Mouse (Mus musculus): ENCODE data around the gene Eid2b. TPM values are rescaled to one million over a fixed set of nuclear protein-coding genes. Genes with fewer than 3 reads are reported as not detected.

The Eid2b gene
- polyA plus RNA-seq, 1 experiment from 2014 or later: 36.9 TPM

DNA sequence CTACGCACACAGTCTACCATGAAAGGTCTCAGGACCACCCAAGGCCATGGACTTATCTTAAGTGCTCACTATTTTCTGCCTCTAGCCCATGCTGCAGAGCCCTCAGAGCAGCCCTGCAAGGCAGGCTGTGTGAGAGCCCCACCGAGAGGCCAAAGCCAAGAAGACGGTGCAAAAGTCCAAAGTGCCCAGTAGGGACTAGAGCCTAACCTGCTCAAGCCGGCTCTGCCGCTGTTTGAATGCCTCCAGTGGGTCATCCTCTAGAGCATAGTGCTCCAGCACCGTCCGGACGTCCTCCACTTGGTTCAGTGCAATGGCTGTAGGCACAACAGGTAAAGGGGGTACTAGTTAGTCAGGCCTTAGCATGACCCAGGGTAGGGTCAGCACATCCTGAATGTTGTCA lies 28.7 kb downstream of the Eid2b start:
- H3K4me2 ChIP-seq: no peak overlapping the region
- no peak overlapping the region for H3K9ac ChIP-seq
- H3K4me1 ChIP-seq (replicated peaks): peaks cover 33% of the 10 kb centered on the region
- peaks cover 56% of the 10 kb centered on the region for H3K36me3 ChIP-seq
- H3K27ac ChIP-seq: no peak overlapping the region
- no peak for ATAC-seq (ENCODE audit: low FRiP score)
- no peak overlapping the region for H3K4me3 ChIP-seq
- no peaks in the 10 kb centered on the region for H3K9me3 ChIP-seq
- no peaks in the 10 kb centered on the region for H3K27me3 ChIP-seq
- 92% methylated on average over 8 of the region's 8 CpGs for WGBS

- H3K9ac ChIP-seq: peak overlapping the region; percentile 30; the same call in 1 of the 2 replicates
- no peaks in the 10 kb centered on the region for H3K9me3 ChIP-seq
- H3K4me3 ChIP-seq: no peak overlapping the region
- no peak for ATAC-seq (ENCODE audit: low FRiP score)
- H3K27ac ChIP-seq: no peak overlapping the region
- no peak overlapping the region for H3K4me2 ChIP-seq
- no peaks in the 10 kb centered on the region for H3K27me3 ChIP-seq
- H3K36me3 ChIP-seq: peaks cover 63% of the 10 kb centered on the region
- WGBS: 34% methylated on average over 9 of the region's 9 CpGs
- H3K4me1 ChIP-seq (replicated peaks): peaks cover 19% of the 10 kb centered on the region
Observed at GRCm38 (mm10) chr7:28309737-28310136, 32.2 kb downstream of the Eid2b start.

- H3K27ac ChIP-seq: peak overlapping the region; percentile 45
- peaks cover 19% of the 10 kb centered on the region for H3K4me1 ChIP-seq (replicated peaks)
- H3K27me3 ChIP-seq: no peaks in the 10 kb centered on the region
- peak overlapping the region; percentile 86 for H3K4me3 ChIP-seq
- H3K36me3 ChIP-seq: peaks cover 63% of the 10 kb centered on the region
- H3K9ac ChIP-seq: peak overlapping the region; percentile 93
- peak; percentile 67 for ATAC-seq (ENCODE audit: low FRiP score)
- 7% methylated on average over 35 of the region's 35 CpGs for WGBS
- H3K9me3 ChIP-seq: no peaks in the 10 kb centered on the region
- peak overlapping the region; percentile 89 for H3K4me2 ChIP-seq
Observed at GRCm38 (mm10) chr7:28311151-28311925, 33.8 kb downstream of the Eid2b start.

- peak; percentile 96 for ATAC-seq (ENCODE audit: low FRiP score)
- Histone ChIP-seq H3K9me3 (no peaks in the 10 kb centered on the region), H3K27ac (peak within 1 kb of the TSS; percentile 45), H3K9ac (peak within 1 kb of the TSS; percentile 93), H3K4me1 (replicated peaks) (peaks cover 19% of the 10 kb centered on the region), H3K4me3 (peak within 1 kb of the TSS; percentile 86), H3K27me3 (no peaks in the 10 kb centered on the region), H3K4me2 (peak within 1 kb of the TSS; percentile 89), H3K36me3 (peaks cover 63% of the 10 kb centered on the region)
- under 1% methylated on average over 44 of the region's 45 CpGs for WGBS
Observed at GRCm38 (mm10) chr7:28311926-28312543, 34.5 kb downstream of the Eid2b start, which contains the start of gene Timm50. TSS of gene Timm50 (minus strand) at chr7:28312072.

DNA sequence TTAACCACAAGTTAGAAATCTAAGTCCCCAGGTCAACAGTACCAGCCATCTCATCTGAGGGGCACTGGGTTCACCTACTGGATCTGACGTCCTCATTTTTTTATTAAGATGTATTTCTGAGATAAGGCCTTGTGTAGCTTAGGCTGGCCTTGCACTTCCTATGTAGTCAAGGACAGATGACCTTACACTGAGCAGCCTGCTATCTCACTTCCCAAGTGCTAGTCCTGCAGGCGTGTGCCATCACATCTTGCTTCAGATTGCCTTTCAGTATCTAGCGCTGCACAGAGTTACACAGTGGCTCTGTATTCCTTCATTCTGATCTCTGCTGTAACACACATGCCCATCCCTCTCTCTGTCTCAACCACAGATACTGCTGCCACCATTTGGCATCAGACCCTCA lies 40.5 kb downstream of the Eid2b start:
- H3K9me3 ChIP-seq: no peaks in the 10 kb centered on the region
- no peak overlapping the region for H3K27ac ChIP-seq
- no peak overlapping the region for H3K9ac ChIP-seq
- no peaks in the 10 kb centered on the region for H3K27me3 ChIP-seq
- H3K4me2 ChIP-seq: no peak overlapping the region
- ATAC-seq (ENCODE audit: low FRiP score): no peak
- 90% methylated on average over 3 of the region's 3 CpGs for WGBS
- H3K4me1 ChIP-seq (replicated peaks): no peaks in the 10 kb centered on the region
- peaks cover 91% of the 10 kb centered on the region for H3K36me3 ChIP-seq
- H3K4me3 ChIP-seq: no peak overlapping the region

GRCm38 (mm10) chr7:28318714-28319113 lies 41.2 kb downstream of the Eid2b start:
- Histone ChIP-seq H3K36me3 (peaks cover 98% of the 10 kb centered on the region), H3K9ac (no peak overlapping the region), H3K4me2 (no peak overlapping the region), H3K27me3 (no peaks in the 10 kb centered on the region), H3K9me3 (no peaks in the 10 kb centered on the region), H3K27ac (no peak overlapping the region), H3K4me1 (replicated peaks) (no peaks in the 10 kb centered on the region), H3K4me3 (no peak overlapping the region)
- WGBS: 99% methylated on average over 17 of the region's 17 CpGs
- no peak for ATAC-seq (ENCODE audit: low FRiP score)

DNA sequence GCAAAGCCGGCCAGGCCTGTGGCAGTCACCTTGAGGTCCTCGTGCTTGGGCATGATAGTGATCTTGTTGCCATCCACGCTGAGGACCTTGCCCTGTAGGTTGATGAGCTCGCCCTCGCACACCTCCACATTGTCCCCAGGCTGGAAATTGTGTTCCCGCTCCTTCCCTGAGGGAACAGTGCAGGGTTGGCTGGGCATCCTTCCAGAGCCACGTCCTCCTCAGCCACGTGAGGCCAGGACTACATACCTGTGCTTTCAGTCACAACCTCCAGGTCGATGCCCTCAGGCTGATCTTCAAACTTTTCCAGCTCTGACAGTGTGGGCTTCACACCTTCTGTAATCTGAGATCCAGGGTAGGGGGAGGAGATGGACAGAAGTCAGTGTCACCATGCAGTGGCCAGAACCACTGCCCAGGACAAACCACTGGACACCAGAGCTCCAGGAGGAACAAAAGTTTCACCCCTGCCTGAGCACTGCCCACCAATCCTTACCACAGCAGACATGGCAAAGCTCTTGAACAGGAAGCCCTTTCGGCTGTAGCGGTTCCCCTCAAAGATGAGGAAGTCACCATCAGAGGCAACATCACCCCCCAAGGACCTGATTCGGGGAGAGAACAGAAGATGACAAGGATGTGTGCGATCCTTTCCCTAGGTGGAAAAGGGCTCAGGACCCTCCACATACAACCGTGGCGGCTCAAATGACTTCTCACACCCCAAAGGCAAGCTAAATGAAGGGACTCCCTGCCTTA lies 44.6 kb downstream of the Eid2b start:
- no peak overlapping the region for H3K9ac ChIP-seq
- H3K4me2 ChIP-seq: no peak overlapping the region
- H3K4me1 ChIP-seq (replicated peaks): no peaks in the 10 kb centered on the region
- H3K36me3 ChIP-seq: peaks cover 99% of the 10 kb centered on the region
- WGBS: 95% methylated on average over 15 of the region's 15 CpGs
- no peak for ATAC-seq (ENCODE audit: low FRiP score)
- no peak overlapping the region for H3K27ac ChIP-seq
- H3K27me3 ChIP-seq: no peaks in the 10 kb centered on the region
- no peak overlapping the region for H3K4me3 ChIP-seq
- no peaks in the 10 kb centered on the region for H3K9me3 ChIP-seq

DNA sequence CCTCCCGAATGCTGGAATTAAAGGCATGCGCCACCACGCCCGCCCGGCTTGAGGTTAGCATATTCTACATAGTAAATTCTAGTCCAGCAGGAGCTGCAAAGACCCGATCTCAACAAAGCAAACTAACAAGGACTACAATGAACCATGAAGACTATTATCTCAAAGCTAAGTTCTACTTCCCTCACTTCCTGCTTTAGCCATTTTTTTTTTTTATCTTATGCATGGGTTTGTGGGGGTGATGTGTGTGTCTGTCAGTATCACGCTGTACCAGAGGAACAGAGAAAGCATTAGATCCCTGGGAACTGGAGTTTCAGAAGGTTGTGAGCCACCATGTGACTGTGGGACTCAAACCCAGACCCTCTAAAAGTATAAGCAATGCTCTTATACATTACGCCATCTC lies 47.8 kb downstream of the Eid2b start:
- H3K36me3 ChIP-seq: peaks cover 99% of the 10 kb centered on the region
- H3K27ac ChIP-seq: no peak overlapping the region
- H3K4me1 ChIP-seq (replicated peaks): no peaks in the 10 kb centered on the region
- 95% methylated on average over 8 of the region's 8 CpGs for WGBS
- no peak for ATAC-seq (ENCODE audit: low FRiP score)
- no peak overlapping the region for H3K9ac ChIP-seq
- H3K4me2 ChIP-seq: no peak overlapping the region
- H3K27me3 ChIP-seq: no peaks in the 10 kb centered on the region
- no peaks in the 10 kb centered on the region for H3K9me3 ChIP-seq
- H3K4me3 ChIP-seq: no peak overlapping the region

DNA sequence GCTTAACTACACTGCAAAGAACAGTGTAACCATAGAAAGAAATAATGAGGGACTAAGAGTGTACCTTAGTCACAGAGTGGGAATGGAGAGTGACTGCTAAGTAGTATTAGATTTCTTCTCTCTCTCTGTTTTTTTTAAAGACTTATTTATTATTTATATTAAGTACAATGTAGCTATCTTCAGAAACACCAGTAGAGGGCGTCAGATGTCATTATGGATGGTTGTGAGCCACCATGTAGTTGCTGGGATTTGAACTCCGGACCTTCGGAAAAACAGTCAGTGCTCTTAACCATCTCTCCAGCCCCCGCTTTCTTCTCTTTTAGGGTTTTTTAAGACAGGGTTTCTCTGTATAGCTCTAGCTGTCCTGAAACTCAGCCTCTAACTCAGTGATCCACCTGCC lies 48.9 kb downstream of the Eid2b start:
- Histone ChIP-seq H3K27me3 (no peaks in the 10 kb centered on the region), H3K9me3 (no peaks in the 10 kb centered on the region), H3K27ac (no peak overlapping the region), H3K9ac (no peak overlapping the region), H3K4me1 (replicated peaks) (no peaks in the 10 kb centered on the region), H3K4me3 (no peak overlapping the region), H3K36me3 (peaks cover 99% of the 10 kb centered on the region), H3K4me2 (no peak overlapping the region)
- ATAC-seq (ENCODE audit: low FRiP score): no peak
- WGBS: 78% methylated on average over 4 of the region's 4 CpGs

- Histone ChIP-seq H3K9me3 (no peaks in the 10 kb centered on the region), H3K9ac (no peak overlapping the region)
- 98% methylated on average over 2 of the region's 2 CpGs for WGBS
Observed at GRCm38 (mm10) chr7:28328260-28328659, 50.7 kb downstream of the Eid2b start.

More at GRCm38 (mm10) chr7:28328260-28328659, 50.7 kb downstream of the Eid2b start:
- Histone ChIP-seq H3K27ac (no peak overlapping the region), H3K36me3 (peaks cover 83% of the 10 kb centered on the region), H3K4me1 (replicated peaks) (no peaks in the 10 kb centered on the region), H3K4me2 (no peak overlapping the region), H3K27me3 (no peaks in the 10 kb centered on the region), H3K4me3 (no peak overlapping the region)
- no peak for ATAC-seq (ENCODE audit: low FRiP score)

All from hindbrain, embryonic 13.5 days (tissue).